Mouse (Mus musculus) C2C12 (cell line): ENCODE measurements around the gene Ltb4r2. TPM values are rescaled to one million over a fixed set of nuclear protein-coding genes. Genes with fewer than 3 reads are reported as not detected.

Experiments used
- H3K27me3 ChIP-seq: one replicate; pipeline ENCODE4 v1.6.1; 2011; ENCODE audit not compliant: control insufficient read depth, insufficient read depth, insufficient read length
- H3K36me3 ChIP-seq: one replicate; pipeline ENCODE4 v1.6.1; 2011; ENCODE audit not compliant: control insufficient read depth, insufficient read depth
- H3K4me3 ChIP-seq: one replicate; pipeline ENCODE4 v1.5.1; 2011; ENCODE audit warnings: mild to moderate bottlenecking, control low read depth; ENCODE audit not compliant: poor library complexity, insufficient read depth, severe bottlenecking
- H3K79me2 ChIP-seq: one replicate; pipeline ENCODE4 v1.6.1; 2011; ENCODE audit not compliant: control insufficient read depth, insufficient read depth
- H3K79me3 ChIP-seq: one replicate; pipeline ENCODE4 v1.6.1; 2011; ENCODE audit warnings: low read depth, control low read depth
- H3ac ChIP-seq: one replicate; pipeline ENCODE3; 2011; ENCODE audit warnings: low read depth; ENCODE audit not compliant: control insufficient read depth, insufficient read length
- CEBPB ChIP-seq: IDR thresholded peaks from one replicate; pipeline ENCODE4 v1.6.1; 2011; ENCODE audit warnings: low read depth, mild to moderate bottlenecking, control low read depth, moderate library complexity
- CTCF ChIP-seq: IDR thresholded peaks from one replicate; pipeline ENCODE4 v1.5.1; 2011; ENCODE audit not compliant: control insufficient read depth, insufficient read depth, insufficient read length
- FOSL1 ChIP-seq: IDR thresholded peaks from one replicate; pipeline ENCODE4 v1.8.0; 2011; ENCODE audit warnings: mild to moderate bottlenecking, low read length; ENCODE audit not compliant: poor library complexity, insufficient read depth, severe bottlenecking
- MAX ChIP-seq: IDR thresholded peaks from one replicate; pipeline ENCODE4 v1.6.1; 2011; ENCODE audit warnings: mild to moderate bottlenecking, control low read depth
- MYOD1 ChIP-seq: IDR thresholded peaks from one replicate; pipeline ENCODE4 v1.6.1; 2011; ENCODE audit warnings: low read depth; ENCODE audit not compliant: control insufficient read depth, insufficient read length
- MYOG ChIP-seq: IDR thresholded peaks from one replicate; pipeline ENCODE4 v1.6.1; 2011; ENCODE audit not compliant: control insufficient read depth, insufficient read length; ENCODE audit errors: extremely low read depth
- USF1 ChIP-seq: IDR thresholded peaks from one replicate; pipeline ENCODE4 v1.6.1; 2011; ENCODE audit warnings: low read depth, mild to moderate bottlenecking, control low read depth, moderate library complexity
- polyA plus RNA-seq: library from polyadenylated mRNA; unstranded; fragments of >200 nt; fragmentation: generic; extraction: Trizol; gene quantifications from one replicate; pipeline ENCODE4 v1.2.1, GENCODE M21; 2012; ENCODE audit warnings: missing spikeins

The Ltb4r2 gene
- polyA plus RNA-seq, 1 experiment = 0.09 TPM

- no peak overlapping the region for H3ac ChIP-seq
- H3K79me2 ChIP-seq = no peaks in the 10 kb centered on the region
- TF ChIP-seq USF1 (no peak), MYOG (no peak), MYOD1 (no peak), CTCF (no peak), MAX (no peak), CEBPB (no peak), FOSL1 (no peak)
- H3K27me3 ChIP-seq = no peaks in the 10 kb centered on the region
- H3K36me3 ChIP-seq = peaks cover 3% of the 10 kb centered on the region
- no peaks in the 10 kb centered on the region for H3K79me3 ChIP-seq
- H3K4me3 ChIP-seq = peak overlapping the region; percentile 43
These were observed 38.7 kb upstream of the Ltb4r2 start for GRCm38 (mm10) chr14:55722438-55722945.

GRCm38 (mm10) chr14:55723433-55723832 lies 37.8 kb upstream of the Ltb4r2 start:
- peaks cover under 1% of the 10 kb centered on the region for H3K36me3 ChIP-seq
- H3K79me2 ChIP-seq = no peaks in the 10 kb centered on the region
- no peak overlapping the region for H3ac ChIP-seq
- H3K4me3 ChIP-seq = no peak overlapping the region
- TF ChIP-seq CEBPB (no peak), CTCF (no peak), FOSL1 (no peak), USF1 (no peak), MYOD1 (no peak), MAX (no peak), MYOG (no peak)
- H3K79me3 ChIP-seq = no peaks in the 10 kb centered on the region
- H3K27me3 ChIP-seq = no peaks in the 10 kb centered on the region

- H3K36me3 ChIP-seq = no peaks in the 10 kb centered on the region
- no peak overlapping the region for H3ac ChIP-seq
- H3K27me3 ChIP-seq = no peaks in the 10 kb centered on the region
- no peak overlapping the region for H3K4me3 ChIP-seq
- H3K79me3 ChIP-seq = no peaks in the 10 kb centered on the region
- H3K79me2 ChIP-seq = no peaks in the 10 kb centered on the region
- TF ChIP-seq CEBPB (peak; percentile 77), USF1 (no peak), MAX (peak; percentile 74), MYOD1 (peak; percentile 89)
These were observed 36.8 kb upstream of the Ltb4r2 start for GRCm38 (mm10) chr14:55724411-55724871.

GRCm38 (mm10) chr14:55726261-55726660 lies 35.0 kb upstream of the Ltb4r2 start:
- Histone ChIP-seq H3K79me2 (no peaks in the 10 kb centered on the region), H3K27me3 (no peaks in the 10 kb centered on the region), H3K4me3 (no peak overlapping the region), H3K36me3 (no peaks in the 10 kb centered on the region), H3K79me3 (no peaks in the 10 kb centered on the region), H3ac (no peak overlapping the region)
- TF ChIP-seq MAX (no peak), CEBPB (no peak), FOSL1 (no peak), USF1 (no peak), CTCF (no peak), MYOG (no peak), MYOD1 (no peak)

GRCm38 (mm10) chr14:55727889-55728685 lies 33.1 kb upstream of the Ltb4r2 start:
- Histone ChIP-seq H3ac (no peak overlapping the region), H3K79me2 (no peaks in the 10 kb centered on the region), H3K79me3 (no peaks in the 10 kb centered on the region), H3K27me3 (no peaks in the 10 kb centered on the region), H3K4me3 (no peak overlapping the region), H3K36me3 (no peaks in the 10 kb centered on the region)
- no peak for TF ChIP-seq MYOG
- TF ChIP-seq CEBPB = no peak
- no peak for TF ChIP-seq USF1
- no peak for TF ChIP-seq CTCF
- TF ChIP-seq MYOD1 = no peak
- no peak for TF ChIP-seq FOSL1
- no peak for TF ChIP-seq MAX

- no peaks in the 10 kb centered on the region for H3K79me2 ChIP-seq
- H3ac ChIP-seq = no peak overlapping the region
- no peaks in the 10 kb centered on the region for H3K79me3 ChIP-seq
- TF ChIP-seq MAX (no peak), MYOD1 (no peak), FOSL1 (no peak), CEBPB (no peak), MYOG (no peak), USF1 (no peak), CTCF (no peak)
- no peaks in the 10 kb centered on the region for H3K27me3 ChIP-seq
- no peak overlapping the region for H3K4me3 ChIP-seq
- no peaks in the 10 kb centered on the region for H3K36me3 ChIP-seq
These were observed 31.1 kb upstream of the Ltb4r2 start for GRCm38 (mm10) chr14:55730116-55730515.
